Mouse (Mus musculus) midbrain, embryonic 11.5 days (tissue): ENCODE measurements at regions not wholly inside any gene's neighbourhood (a gene's known extent, or its start where the extent isn't known, plus 50 kb on each side); places are given as distances from the start of the nearest gene placed in this dataset.
A peak's percentile ranks its signal among the peaks of the same experiment; 100 is the strongest.

Source experiments
- ATAC-seq: fragments of 200-750 bp; cut with Nextera tagmentation; 2 replicates; pipeline ENCODE4 v1.8.0; 2017; ENCODE audit warnings: moderate TSS enrichment, moderate library complexity; ENCODE audit not compliant: low FRiP score
- DNase-seq: peaks from one replicate; pipeline ENCODE4 v3.0.0; 2015; ENCODE audit warnings: low spot score; ENCODE audit errors: missing footprints
- H3K27ac ChIP-seq: fragments of 300-500 bp; sonication (generic); 2 replicates; pipeline ENCODE4 v1.5.1; 2014; ENCODE audit warnings: low read depth, low read length
- H3K27me3 ChIP-seq: fragments of 300-500 bp; sonication (generic); 2 replicates; pipeline ENCODE4 v1.6.1; 2014; ENCODE audit warnings: mild to moderate bottlenecking, low read length, moderate library complexity, mixed read lengths; ENCODE audit not compliant: control insufficient read depth, insufficient read depth
- H3K36me3 ChIP-seq: fragments of 300-500 bp; sonication (generic); 2 replicates; pipeline ENCODE4 v1.6.1; 2014; ENCODE audit warnings: mild to moderate bottlenecking, low read length, moderate library complexity, mixed read lengths; ENCODE audit not compliant: control insufficient read depth, insufficient read depth
- H3K4me1 ChIP-seq: fragments of 300-500 bp; sonication (generic); 2 replicates; pipeline ENCODE4 v1.6.1; 2014; ENCODE audit warnings: low read length; ENCODE audit not compliant: control insufficient read depth, insufficient read depth
- H3K4me2 ChIP-seq: fragments of 300-500 bp; sonication (generic); 2 replicates; pipeline ENCODE4 v1.6.1; 2014; ENCODE audit warnings: mild to moderate bottlenecking, moderate library complexity
- H3K4me3 ChIP-seq: fragments of 300-500 bp; sonication (generic); 2 replicates; pipeline ENCODE4 v1.5.1; 2014; ENCODE audit warnings: low read depth, low read length
- H3K9ac ChIP-seq: fragments of 300-500 bp; sonication (generic); 2 replicates; pipeline ENCODE4 v1.6.1; 2014; ENCODE audit warnings: low read length
- H3K9me3 ChIP-seq: fragments of 300-500 bp; sonication (generic); 2 replicates; pipeline ENCODE4 v1.6.1; 2016; ENCODE audit warnings: low read length; ENCODE audit not compliant: control insufficient read depth
- WGBS: fragments of 180-500 bp; shearing (Covaris S2); extraction: QIAGEN DNeasy Blood & Tissue Kit; methylation state at CpG from one replicate; pipeline ENCODE4 v1.1.7; 2014; 5-methylcytosine and 5-hydroxymethylcytosine counted together

- DNase-seq (no peak), ATAC-seq (no peak)
- Histone ChIP-seq H3K4me3 (no peak overlapping the region), H3K9ac (no peak overlapping the region), H3K9me3 (no peaks in the 10 kb centered on the region), H3K4me2 (no peak overlapping the region), H3K36me3 (no peaks in the 10 kb centered on the region), H3K4me1 (no peaks in the 10 kb centered on the region), H3K27me3 (no peaks in the 10 kb centered on the region), H3K27ac (no peak overlapping the region)
- WGBS: 90% methylated on average over 2 of the region's 2 CpGs
Measured at GRCm38 (mm10) chr12:44145321-44145720, 64.8 kb downstream of the Dnajb9 start.

- ATAC-seq (no peak), DNase-seq (no peak)
- H3K4me3 ChIP-seq: no peak overlapping the region
- H3K9ac ChIP-seq: no peak overlapping the region
- no peaks in the 10 kb centered on the region for H3K27me3 ChIP-seq
- no peaks in the 10 kb centered on the region for H3K4me1 ChIP-seq
- no peak overlapping the region for H3K4me2 ChIP-seq
- H3K27ac ChIP-seq: no peak overlapping the region
- 92% methylated on average over 1 of the region's 1 CpGs for WGBS
- no peaks in the 10 kb centered on the region for H3K36me3 ChIP-seq
- H3K9me3 ChIP-seq: no peaks in the 10 kb centered on the region
Measured at GRCm38 (mm10) chr12:44139026-44139425, 71.1 kb downstream of the Dnajb9 start.

GRCm38 (mm10) chr12:44128874-44129273 is 81.3 kb downstream of the Dnajb9 start:
- Histone ChIP-seq H3K4me3 (no peak overlapping the region), H3K36me3 (no peaks in the 10 kb centered on the region), H3K9ac (no peak overlapping the region), H3K9me3 (no peaks in the 10 kb centered on the region), H3K4me2 (no peak overlapping the region), H3K27ac (no peak overlapping the region), H3K4me1 (no peaks in the 10 kb centered on the region), H3K27me3 (no peaks in the 10 kb centered on the region)
- ATAC-seq: no peak
- DNase-seq: peak; percentile 26
- WGBS: 84% methylated on average over 8 of the region's 8 CpGs

DNA sequence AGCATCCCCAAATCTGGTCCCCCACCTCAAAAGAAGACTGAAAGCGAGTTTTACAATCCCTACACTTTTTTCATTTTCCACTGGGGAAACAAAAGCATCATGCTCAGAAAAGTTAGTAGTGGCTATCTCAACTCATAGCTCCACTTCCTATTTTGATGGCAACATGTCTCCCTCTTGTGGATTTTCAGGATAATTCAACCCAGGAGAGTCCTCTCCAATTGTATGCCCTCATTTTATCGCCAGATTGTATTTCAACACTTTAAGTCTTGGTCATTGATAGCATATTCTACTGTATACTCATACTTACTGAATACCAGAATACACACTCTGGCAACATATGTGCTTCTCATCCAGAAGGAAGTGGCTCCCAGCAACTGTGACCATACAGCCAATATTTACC is 105.0 kb downstream of the Dnajb9 start:
- H3K27ac ChIP-seq: no peak overlapping the region
- no peaks in the 10 kb centered on the region for H3K27me3 ChIP-seq
- DNase-seq: no peak
- 44% methylated on average over 2 of the region's 2 CpGs for WGBS
- H3K36me3 ChIP-seq: no peaks in the 10 kb centered on the region
- no peak overlapping the region for H3K9ac ChIP-seq
- no peak overlapping the region for H3K4me2 ChIP-seq
- H3K9me3 ChIP-seq: no peaks in the 10 kb centered on the region
- no peaks in the 10 kb centered on the region for H3K4me1 ChIP-seq
- H3K4me3 ChIP-seq: no peak overlapping the region
- ATAC-seq: no peak

- Histone ChIP-seq H3K27ac (no peak overlapping the region), H3K36me3 (no peaks in the 10 kb centered on the region), H3K4me1 (no peaks in the 10 kb centered on the region), H3K27me3 (no peaks in the 10 kb centered on the region), H3K9me3 (no peaks in the 10 kb centered on the region), H3K9ac (no peak overlapping the region), H3K4me2 (no peak overlapping the region), H3K4me3 (no peak overlapping the region)
- ATAC-seq (no peak), DNase-seq (no peak)
- 100% methylated on average over 1 of the region's 1 CpGs for WGBS
Measured at GRCm38 (mm10) chr12:44099188-44099587, 110.9 kb downstream of the Dnajb9 start.

GRCm38 (mm10) chr12:44071766-44072165 is 138.4 kb downstream of the Dnajb9 start:
- H3K4me1 ChIP-seq: no peaks in the 10 kb centered on the region
- no peaks in the 10 kb centered on the region for H3K36me3 ChIP-seq
- H3K4me2 ChIP-seq: no peak overlapping the region
- DNase-seq (no peak), ATAC-seq (no peak)
- no peak overlapping the region for H3K27ac ChIP-seq
- no peak overlapping the region for H3K9ac ChIP-seq
- H3K9me3 ChIP-seq: no peaks in the 10 kb centered on the region
- no peak overlapping the region for H3K4me3 ChIP-seq
- no peaks in the 10 kb centered on the region for H3K27me3 ChIP-seq
- 92% methylated on average over 5 of the region's 5 CpGs for WGBS

- H3K9me3 ChIP-seq: no peaks in the 10 kb centered on the region
- no peaks in the 10 kb centered on the region for H3K4me1 ChIP-seq
- no peaks in the 10 kb centered on the region for H3K36me3 ChIP-seq
- no peak for ATAC-seq
- no peak overlapping the region for H3K27ac ChIP-seq
- no peak for DNase-seq
- no peak overlapping the region for H3K4me2 ChIP-seq
- H3K4me3 ChIP-seq: no peak overlapping the region
- WGBS: 86% methylated on average over 2 of the region's 2 CpGs
- H3K27me3 ChIP-seq: no peaks in the 10 kb centered on the region
- H3K9ac ChIP-seq: no peak overlapping the region
Measured at GRCm38 (mm10) chr12:44056493-44057163, 153.5 kb downstream of the Dnajb9 start.

DNA sequence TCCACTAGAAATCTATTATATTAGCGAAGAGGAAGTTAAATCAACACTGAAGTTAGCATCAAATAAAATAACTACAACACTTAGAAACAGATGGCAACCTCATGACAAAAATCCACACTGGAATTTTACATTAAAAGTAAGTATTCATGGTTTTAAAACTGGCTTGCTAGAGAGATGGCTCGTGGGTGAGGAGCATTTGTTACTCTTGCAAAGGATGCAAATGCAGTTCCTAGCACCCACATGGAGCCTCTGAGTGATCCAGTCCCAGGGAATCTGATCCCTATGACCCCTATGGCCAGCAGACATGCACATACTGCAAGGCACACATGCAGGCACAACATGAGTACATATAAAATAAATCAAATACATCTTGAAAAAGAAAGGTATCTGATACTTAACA is 164.3 kb downstream of the Dnajb9 start:
- Histone ChIP-seq H3K27me3 (no peaks in the 10 kb centered on the region), H3K27ac (no peak overlapping the region), H3K4me1 (no peaks in the 10 kb centered on the region), H3K36me3 (no peaks in the 10 kb centered on the region), H3K9ac (no peak overlapping the region), H3K9me3 (no peaks in the 10 kb centered on the region), H3K4me2 (no peak overlapping the region), H3K4me3 (no peak overlapping the region)
- no peak for ATAC-seq
- WGBS: 78% methylated on average over 2 of the region's 2 CpGs
- DNase-seq: no peak

DNA sequence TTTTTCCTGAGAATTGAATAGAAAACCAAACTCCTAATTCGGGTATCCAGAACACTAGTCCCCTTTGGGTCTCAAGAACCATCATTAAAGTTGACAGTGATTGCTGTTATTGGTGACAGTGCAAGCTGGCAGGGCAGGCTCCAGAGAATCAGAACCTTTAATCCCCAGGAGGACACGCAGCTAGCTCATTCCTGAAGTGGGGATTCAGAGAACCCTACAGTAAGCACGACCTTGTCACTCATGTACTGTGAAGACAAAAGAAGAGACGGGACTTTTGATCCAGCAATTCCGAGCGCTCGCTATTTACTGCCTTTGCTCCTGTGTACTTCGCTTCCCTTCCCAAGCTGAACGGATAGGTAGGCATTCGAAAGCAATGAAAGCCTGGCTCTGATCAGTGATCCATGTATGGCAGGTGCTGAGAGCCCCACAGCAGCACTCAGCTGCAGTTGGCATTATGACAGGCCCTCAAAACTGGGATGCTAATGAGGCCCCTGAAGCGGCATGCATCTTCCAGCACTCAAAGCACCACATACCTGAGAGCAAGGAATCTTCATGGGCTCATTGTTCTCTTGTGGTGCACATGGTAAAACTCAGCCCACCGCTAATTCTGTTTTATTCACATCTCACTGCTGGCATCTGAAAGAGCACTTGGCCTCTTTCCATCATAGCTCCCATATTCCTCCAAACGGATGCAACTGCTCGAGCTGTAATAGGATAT is 165.6 kb downstream of the Dnajb9 start:
- Histone ChIP-seq H3K9me3 (no peaks in the 10 kb centered on the region), H3K4me3 (no peak overlapping the region), H3K27me3 (no peaks in the 10 kb centered on the region), H3K4me1 (no peaks in the 10 kb centered on the region), H3K27ac (no peak overlapping the region), H3K4me2 (no peak overlapping the region), H3K36me3 (no peaks in the 10 kb centered on the region), H3K9ac (no peak overlapping the region)
- no peak for ATAC-seq
- WGBS: 76% methylated on average over 14 of the region's 14 CpGs
- DNase-seq: no peak
